36 mouse cellular contexts compared by ENCODE assay signal in genomic region chr13:59836811-59837210, GRCm38 (mm10). TPM values are rescaled to one million over a fixed set of nuclear protein-coding genes. Genes with fewer than 3 reads are reported as not detected.
"Had no signal": no experiment of that assay in that cellular context is flagged by ENCODE, and none has a peak within 500 bp of the region (broad histone marks: within the 10 kb centered on the region; RNA-seq: fewer than 3 reads in every experiment).

No protein-coding gene starts in this region.

- H3K4me2 ChIP-seq: forebrain, embryonic 15.5 days; heart, embryonic 12.5 days; hindbrain, embryonic 12.5 days; hindbrain, embryonic 14.5 days; limb, embryonic 12.5 days had no signal

- H3K27ac ChIP-seq: forebrain, embryonic 15.5 days; heart, adult 2 months; hindbrain, embryonic 10.5 days; hindbrain, embryonic 12.5 days; hindbrain, embryonic 14.5 days; limb, embryonic 10.5 days; limb, embryonic 12.5 days had no signal

- ATAC-seq: forebrain, embryonic 15.5 days; forebrain, postnatal 0 days; hindbrain, embryonic 16.5 days; inflammation-experienced regulatory T-cells, adult 6 months had no signal

- H3K4me3 ChIP-seq: forebrain, embryonic 15.5 days; gastrocnemius, adult 2 months; heart, adult 2 months; heart, embryonic 12.5 days; hindbrain, embryonic 10.5 days; hindbrain, embryonic 12.5 days; intestine, embryonic 15.5 days; layer of hippocampus, adult 2 months; left cerebral cortex, adult 2 months; limb, embryonic 10.5 days; limb, embryonic 12.5 days had no signal

- H3K27me3 ChIP-seq: forebrain, embryonic 15.5 days; heart, embryonic 12.5 days; intestine, embryonic 15.5 days; limb, embryonic 12.5 days had no signal

- H3K9me3 ChIP-seq: forebrain, embryonic 15.5 days; heart, embryonic 12.5 days; hindbrain, embryonic 10.5 days; hindbrain, embryonic 12.5 days; intestine, embryonic 15.5 days; limb, embryonic 10.5 days; limb, embryonic 12.5 days had no signal

- H3K9ac ChIP-seq: forebrain, embryonic 15.5 days; forebrain, postnatal 0 days; heart, embryonic 12.5 days; hindbrain, embryonic 12.5 days; hindbrain, embryonic 14.5 days; intestine, embryonic 15.5 days; limb, embryonic 12.5 days had no signal

- DNase-seq: forebrain, postnatal 0 days; gastrocnemius, adult 2 months; gastrocnemius, postnatal 10 days; gastrocnemius, postnatal 25 days; heart, postnatal 36 days; kidney, adult 18-20 months; kidney, adult 8-10 months; kidney, postnatal 10 days; kidney, postnatal 25 days; kidney, postnatal 4 days had no signal

- H3K4me1 ChIP-seq: forebrain, embryonic 15.5 days; limb, embryonic 12.5 days had no signal

- H3K36me3 ChIP-seq: forebrain, embryonic 15.5 days; heart, embryonic 12.5 days; hindbrain, embryonic 10.5 days; hindbrain, embryonic 12.5 days; intestine, embryonic 15.5 days; limb, embryonic 10.5 days; limb, embryonic 12.5 days had no signal

RNA-seq across cellular contexts. Expression of gene Gm49354, which starts 54.8 kb away (rescaled TPM):
- total RNA-seq: forebrain, postnatal 0 days; gastrocnemius, adult 2 months; gastrocnemius, postnatal 10 days; gastrocnemius, postnatal 25 days; gastrocnemius, postnatal 4 days; granulocyte monocyte progenitor cell, adult 5-6 weeks; heart, adult 2 months; heart, postnatal 10 days; heart, postnatal 36 days; layer of hippocampus, adult 2 months; layer of hippocampus, postnatal 10 days; layer of hippocampus, postnatal 25 days; left cerebral cortex, adult 2 months; left cerebral cortex, postnatal 14 days; left cerebral cortex, postnatal 36 days; liver, adult 2 months had no signal
- polyA plus RNA-seq: forebrain, embryonic 15.5 days; forebrain, postnatal 0 days; heart, adult 2 months; heart, embryonic 12.5 days; heart, embryonic 14.5 days; heart, embryonic 16.5 days; hindbrain, embryonic 10.5 days; hindbrain, embryonic 12.5 days; hindbrain, embryonic 14.5 days; hindbrain, embryonic 16.5 days; inflammation-experienced regulatory T-cells, adult 6 months; intestine, embryonic 15.5 days; kidney, embryonic 14.5 days; kidney, embryonic 16.5 days; limb, embryonic 10.5 days; limb, embryonic 12.5 days; limb, embryonic 14.5 days; liver, adult 2 months had no signal
